Mouse (Mus musculus) kidney, adult 8-10 months (tissue): ENCODE measurements around the gene Olfr317.
A peak's percentile ranks its signal among the peaks of the same experiment; 100 is the strongest.
"Not testable (repeated sequence)": the region's sequence is repeated elsewhere in the genome, so short reads cannot be mapped to it uniquely, and the experiment has no call there.

Experiments
- DNase-seq, 2 experiments: peaks; one replicate each; pipeline ENCODE4 v3.0.0; 2022

Gene Olfr317

GRCm38 (mm10) chr11:58738792-58739262 lies at the start of gene Olfr317:
Gene Olfr317, minus strand, starts transcription at chr11:58739212.
- no peak for DNase-seq

GRCm38 (mm10) chr11:58788346-58788745 lies 49.3 kb upstream of the Olfr317 start:
- DNase-seq: no peak

- no peak for DNase-seq
Measured at GRCm38 (mm10) chr11:58787651-58788050, 48.6 kb upstream of the Olfr317 start.

- no peak for DNase-seq
Measured at GRCm38 (mm10) chr11:58784182-58784581, 45.2 kb upstream of the Olfr317 start.

- no peak for DNase-seq
Measured at GRCm38 (mm10) chr11:58782480-58783089, 43.6 kb upstream of the Olfr317 start, which contains the start of gene Olfr314. Gene Olfr314, plus strand, starts transcription at chr11:58782952.

GRCm38 (mm10) chr11:58772888-58773287 lies 33.9 kb upstream of the Olfr317 start, which contains the start of gene Olfr315:
Gene Olfr315, plus strand, starts transcription at chr11:58773188.
- no peak for DNase-seq

- DNase-seq: no peak
Measured at GRCm38 (mm10) chr11:58752434-58752833, 13.4 kb upstream of the Olfr317 start, which contains the start of gene Olfr316. Gene Olfr316, plus strand, starts transcription at chr11:58752734.

GRCm38 (mm10) chr11:58751096-58751495 lies 12.1 kb upstream of the Olfr317 start:
- DNase-seq: not testable (repeated sequence)

- no peak for DNase-seq
Measured at GRCm38 (mm10) chr11:58733372-58733771, 5.6 kb downstream of the Olfr317 start.

- DNase-seq: peak; percentile 54 to 69
Measured at GRCm38 (mm10) chr11:58727896-58728650, 10.9 kb downstream of the Olfr317 start.

- DNase-seq: no peak
Measured at GRCm38 (mm10) chr11:58723914-58724313, 15.1 kb downstream of the Olfr317 start, which contains the start of gene Olfr318. Gene Olfr318, minus strand, starts transcription at chr11:58724014.

GRCm38 (mm10) chr11:58719701-58720100 lies 19.3 kb downstream of the Olfr317 start:
- no peak for DNase-seq

GRCm38 (mm10) chr11:58717723-58718122 lies 21.3 kb downstream of the Olfr317 start:
- DNase-seq: not testable (repeated sequence)

GRCm38 (mm10) chr11:58709086-58709485 lies 29.9 kb downstream of the Olfr317 start:
- no peak for DNase-seq

- DNase-seq: no peak
Measured at GRCm38 (mm10) chr11:58698862-58699261, 40.1 kb downstream of the Olfr317 start, which contains the start of gene Olfr319. Gene Olfr319, plus strand, starts transcription at chr11:58699162.
